Mouse (Mus musculus) midbrain, embryonic 12.5 days (tissue): ENCODE measurements at regions not wholly inside any gene's neighbourhood (a gene's known extent, or its start where the extent isn't known, plus 50 kb on each side); places are given as distances from the start of the nearest gene placed in this dataset. TPM values are rescaled to one million over a fixed set of nuclear protein-coding genes. Genes with fewer than 3 reads are reported as not detected.

ENCODE experiments used
- ATAC-seq: fragments of 200-750 bp; cut with Nextera tagmentation; 2 replicates; pipeline ENCODE4 v1.8.0; 2017; ENCODE audit warnings: low read depth, moderate TSS enrichment, moderate library complexity; ENCODE audit not compliant: low FRiP score
- H3K27ac ChIP-seq: fragments of 300-500 bp; sonication (generic); replicated peaks from 2 replicates; pipeline ENCODE4 v1.5.1; 2016; ENCODE audit warnings: mild to moderate bottlenecking
- H3K27me3 ChIP-seq: fragments of 300-500 bp; sonication (generic); 2 replicates; pipeline ENCODE4 v1.6.1; 2016; ENCODE audit warnings: mild to moderate bottlenecking
- H3K36me3 ChIP-seq: fragments of 300-500 bp; sonication (generic); 2 replicates; pipeline ENCODE4 v1.6.1; 2016
- H3K4me1 ChIP-seq: fragments of 300-500 bp; sonication (generic); 2 replicates; pipeline ENCODE4 v1.6.1; 2016
- H3K4me2 ChIP-seq: fragments of 300-500 bp; sonication (generic); replicated peaks from 2 replicates; pipeline ENCODE4 v1.6.1; 2016; ENCODE audit warnings: mild to moderate bottlenecking, moderate library complexity
- H3K4me3 ChIP-seq: fragments of 300-500 bp; sonication (generic); 2 replicates; pipeline ENCODE4 v1.5.1; 2016; ENCODE audit warnings: mild to moderate bottlenecking
- H3K9ac ChIP-seq: fragments of 300-500 bp; sonication (generic); replicated peaks from 2 replicates; pipeline ENCODE4 v1.6.1; 2016; ENCODE audit warnings: mild to moderate bottlenecking, moderate library complexity
- H3K9me3 ChIP-seq: fragments of 300-500 bp; sonication (generic); 2 replicates; pipeline ENCODE4 v1.6.1; 2016; ENCODE audit warnings: mild to moderate bottlenecking
- WGBS: fragments of 180-500 bp; shearing (Covaris S2); methylation state at CpG from one replicate; pipeline ENCODE4 v1.1.7; 2016; 5-methylcytosine and 5-hydroxymethylcytosine counted together
- microRNA counts: library from miRNA; unstranded; fragments of <30 nt; microRNA quantifications from one replicate; lab custom pipeline; 2017
- microRNA-seq: library from miRNA; unstranded; fragments of <30 nt; microRNA quantifications from one replicate; pipeline ENCODE4, GENCODE M21; 2017

- Histone ChIP-seq H3K9me3 (no peaks in the 10 kb centered on the region), H3K4me3 (peak overlapping the region; percentile 26; the same call in 1 of the 2 replicates), H3K36me3 (no peaks in the 10 kb centered on the region), H3K9ac (no peak overlapping the region), H3K27ac (peak overlapping the region; percentile 70), H3K27me3 (peaks cover 16% of the 10 kb centered on the region; the same call in 1 of the 2 replicates), H3K4me1 (peaks cover 17% of the 10 kb centered on the region), H3K4me2 (peak overlapping the region; percentile 49)
- peak; percentile 92 for ATAC-seq
- WGBS = 22% methylated on average over 25 of the region's 25 CpGs
These were observed 54.2 kb upstream of the Unc5b start for GRCm38 (mm10) chr10:60885348-60886275.

GRCm38 (mm10) chr10:60884806-60885205 lies 53.4 kb upstream of the Unc5b start:
- Histone ChIP-seq H3K4me2 (no peak overlapping the region), H3K9me3 (no peaks in the 10 kb centered on the region), H3K9ac (no peak overlapping the region), H3K27me3 (peaks cover 16% of the 10 kb centered on the region; the same call in 1 of the 2 replicates), H3K4me3 (no peak overlapping the region), H3K36me3 (no peaks in the 10 kb centered on the region), H3K4me1 (peaks cover 17% of the 10 kb centered on the region), H3K27ac (peak overlapping the region; percentile 70; the same call in 1 of the 2 replicates)
- 95% methylated on average over 5 of the region's 5 CpGs for WGBS
- ATAC-seq = no peak

MicroRNAs in the stretch of these regions (microRNA counts, 519-probe panel; counts per million panel counts)
- microRNA mmu-miR-466j (lab: Ali Mortazavi, UCI) = not detected

Small RNAs in the stretch of these regions (microRNA-seq; reads per million reads assigned to microRNA genes)
- not detected for gene Mir466j
- gene Mir6408 = not detected
